Mouse (Mus musculus) megakaryocyte, embryonic 14.5 days (primary cell): ENCODE measurements around the gene Xcr1.

Experiments used
- FLI1 ChIP-seq: IDR thresholded peaks from 2 replicates; pipeline ENCODE4 v1.6.1; 2012; ENCODE audit warnings: low read length, inconsistent platforms, mixed read lengths
- GATA1 ChIP-seq: IDR thresholded peaks from 3 replicates; pipeline ENCODE4 v1.6.1; 2012; ENCODE audit warnings: mixed read lengths, low read length, inconsistent platforms, borderline replicate concordance

DNA sequence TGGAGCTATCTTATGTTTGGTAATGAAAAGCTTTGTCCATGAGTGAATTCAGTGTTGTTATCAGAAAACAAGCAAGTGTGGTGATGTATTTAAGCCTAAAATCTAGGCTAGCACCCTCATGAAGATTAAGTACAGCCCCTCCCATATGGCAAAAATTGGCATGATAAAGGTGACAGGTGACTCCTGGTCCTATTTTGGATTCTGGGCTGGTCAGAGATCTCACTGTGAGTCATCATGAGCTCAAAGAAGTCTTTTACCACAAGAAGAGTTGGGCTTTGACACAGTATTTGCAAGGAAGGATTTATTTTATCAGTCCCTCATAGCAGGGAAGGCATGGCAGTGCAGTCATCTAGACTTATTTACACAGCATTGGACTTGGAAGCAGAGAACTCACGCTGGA is 45.8 kb downstream of the Xcr1 start:
- TF ChIP-seq GATA1 (no peak), FLI1 (no peak)
